Mouse (Mus musculus): ENCODE results near the gene Scgb1c1.
"Not testable (repeated sequence)": the region's sequence is repeated elsewhere in the genome, so short reads cannot be mapped to it uniquely, and the experiment has no call there.

Scgb1c1 gene

DNA sequence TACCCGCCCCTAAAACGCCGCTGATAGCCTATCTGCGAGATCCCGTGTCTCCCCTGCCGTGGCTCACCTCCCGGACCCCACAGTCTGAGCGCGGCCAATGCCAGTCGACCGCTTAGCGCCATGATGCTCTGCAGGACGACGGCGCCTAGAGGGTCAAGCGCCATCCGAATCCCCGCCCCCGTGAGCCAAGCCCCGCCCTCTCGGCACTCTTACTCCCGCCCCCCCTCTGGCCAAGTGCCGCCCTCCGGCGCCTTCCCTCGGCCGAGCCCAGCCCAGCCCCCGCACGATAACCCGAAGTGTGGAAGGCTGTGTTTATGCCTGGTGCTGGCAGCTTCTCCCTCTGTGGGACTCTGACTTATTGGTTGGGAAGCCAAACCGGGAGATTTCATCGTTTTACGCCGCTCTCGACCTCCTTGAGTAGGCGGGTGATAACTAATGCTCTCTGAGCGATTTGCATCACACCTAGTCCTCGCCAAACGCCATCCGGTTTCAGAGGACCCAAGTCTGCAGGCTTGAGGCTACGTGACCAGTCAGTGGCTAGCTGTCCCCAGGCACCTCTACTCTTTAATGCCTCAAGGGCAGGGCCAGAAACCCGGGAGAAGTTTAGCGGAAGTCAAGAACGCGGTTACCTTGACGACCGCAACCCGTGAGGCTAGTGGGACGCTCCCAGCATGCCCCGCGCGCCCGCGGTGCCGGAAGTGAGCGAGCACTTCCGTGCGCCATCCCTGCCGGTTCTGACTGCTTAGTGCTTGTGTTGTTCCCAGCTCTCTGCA is 36.5 kb downstream of the Scgb1c1 start, which contains the start of the genes Psmd13 and Sirt3:
Psmd13 (plus strand) TSS at position 273 of the 773 bp plus-strand sequence.
Sirt3 (minus strand) TSS at position 614 of the 773 bp plus-strand sequence.
- DNase-seq: peak; percentile 91 to 93

DNA sequence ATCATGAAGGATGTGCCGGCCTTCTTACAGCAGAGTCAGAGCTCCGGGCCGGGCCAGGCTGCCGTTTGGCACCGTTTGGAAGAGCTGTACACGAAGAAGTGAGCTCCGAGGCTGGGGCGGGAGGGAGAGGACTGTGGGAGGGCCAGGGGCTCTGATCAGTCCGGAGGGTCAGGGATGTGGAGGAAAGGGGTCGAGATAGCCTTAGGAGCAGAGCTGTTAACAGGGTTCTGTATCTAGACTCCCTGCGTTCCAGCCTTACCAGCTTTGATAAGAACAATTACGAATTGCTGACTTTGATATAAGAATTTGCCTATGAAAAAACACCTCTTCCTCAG is 37.1 kb downstream of the Scgb1c1 start:
- DNase-seq: no peak

DNA sequence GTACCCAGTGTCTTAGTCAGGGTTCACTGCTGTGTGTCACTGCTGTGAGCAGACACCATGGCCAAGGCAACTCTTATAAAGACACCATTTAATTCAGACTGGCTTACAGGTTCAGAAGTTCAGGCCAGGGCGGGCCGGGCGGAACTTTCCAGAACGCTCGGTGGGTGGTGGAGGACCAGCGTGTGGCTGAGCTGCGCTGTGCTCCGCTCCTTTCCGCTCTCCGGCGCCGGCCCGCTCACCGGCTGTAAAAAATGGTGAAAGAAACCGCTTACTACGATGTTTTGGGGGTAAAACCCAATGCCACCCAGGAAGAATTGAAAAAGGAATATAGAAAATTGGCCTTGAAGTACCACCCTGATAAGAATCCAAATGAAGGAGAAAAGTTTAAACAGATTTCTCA is 45.3 kb downstream of the Scgb1c1 start:
- not testable (repeated sequence) for DNase-seq

GRCm38 (mm10) chr7:140894031-140894430 is 48.7 kb downstream of the Scgb1c1 start:
- DNase-seq: no peak

- no peak for DNase-seq
Observed at GRCm38 (mm10) chr7:140894611-140895010, 49.3 kb downstream of the Scgb1c1 start.

Data from thymus, postnatal 36 days (tissue).